Mouse (Mus musculus) olfactory bulb, adult 2 months (tissue): ENCODE data around the gene Asic2.

Source experiments
- CTCF ChIP-seq: fragments of 200-500 bp; IDR thresholded peaks from 2 replicates; pipeline ENCODE4 v1.5.1; 2012; ENCODE audit warnings: low read depth, mild to moderate bottlenecking, low read length, moderate library complexity; ENCODE audit not compliant: insufficient read depth
- POLR2A ChIP-seq: fragments of 200-500 bp; IDR thresholded peaks from 2 replicates; pipeline ENCODE4 v1.6.1; 2012; ENCODE audit warnings: mild to moderate bottlenecking, low read depth, low read length, moderate library complexity; ENCODE audit not compliant: insufficient read depth

DNA sequence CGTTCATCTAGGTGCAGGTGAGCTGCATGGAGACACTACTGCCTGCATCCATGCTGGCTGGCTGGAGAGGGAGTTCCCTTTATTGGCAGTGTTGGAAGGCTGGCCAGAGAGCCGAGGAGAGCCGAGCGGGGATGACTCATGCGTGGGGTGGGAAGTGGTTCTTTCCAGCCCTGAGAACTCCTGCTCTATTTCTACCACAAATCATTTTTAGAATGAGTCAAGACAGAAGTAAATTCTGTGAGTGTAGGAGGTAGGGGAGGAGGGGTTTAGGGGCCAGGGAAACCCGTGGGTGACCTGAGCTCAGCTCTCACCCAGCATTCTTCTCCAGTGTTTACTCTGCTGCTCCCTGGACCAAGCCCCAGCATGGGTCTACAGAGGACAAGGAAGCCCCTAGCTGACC is 872.2 kb downstream of the Asic2 start:
- no peak for TF ChIP-seq CTCF
- TF ChIP-seq POLR2A, result no peak
